Mouse (Mus musculus): ENCODE results near the gene Glra2. TPM values are rescaled to one million over a fixed set of nuclear protein-coding genes. Genes with fewer than 3 reads are reported as not detected.
"Not testable (repeated sequence)": the region's sequence is repeated elsewhere in the genome, so short reads cannot be mapped to it uniquely, and the experiment has no call there.

Glra2 gene
- not detected in 2 replicates for polyA plus RNA-seq (2015; fragmentation: Nextera tagmentation; extraction: Ambion mirVana)

- no peaks in the 10 kb centered on the region for H3K9me3 ChIP-seq (ENCODE audit: low read length)
- H3K4me2 ChIP-seq (ENCODE audit: low read depth, low read length), result no peak within 1 kb of the TSS; the same call in 1 of the 2 replicates
- no peaks in the 10 kb centered on the region for H3K27me3 ChIP-seq (ENCODE audit: insufficient read depth, low read length)
- no peak for DNase-seq
- H3K4me1 ChIP-seq (ENCODE audit: insufficient read depth), result no peaks in the 10 kb centered on the region
- no peak for ATAC-seq
- no peaks in the 10 kb centered on the region for H3K36me3 ChIP-seq (replicated peaks; ENCODE audit: insufficient read depth, low read length)
- TF ChIP-seq CTCF (IDR thresholded peaks at IDR 0.05; ENCODE audit: low read depth) (no peak), EP300 (IDR thresholded peaks at IDR 0.05; ENCODE audit: low read depth) (no peak)
- H3K9ac ChIP-seq (replicated peaks), result no peak within 1 kb of the TSS
- no peak within 1 kb of the TSS for H3K4me3 ChIP-seq (ENCODE audit: low read depth, low read length)
- no peak within 1 kb of the TSS for H3K27ac ChIP-seq (ENCODE audit: low read depth)
- 13% methylated on average over 12 of the region's 12 CpGs for WGBS (ENCODE audit: insufficient replicate concordance)
These were observed at the start of gene Glra2 for GRCm38 (mm10) chrX:165326939-165327698. Gene Glra2 (minus strand): TSS chrX:165327393.

- Histone ChIP-seq H3K4me3 (ENCODE audit: low read depth, low read length) (no peak overlapping the region), H3K36me3 (replicated peaks; ENCODE audit: insufficient read depth, low read length) (no peaks in the 10 kb centered on the region), H3K4me1 (ENCODE audit: insufficient read depth) (no peaks in the 10 kb centered on the region), H3K27me3 (ENCODE audit: insufficient read depth, low read length) (no peaks in the 10 kb centered on the region), H3K27ac (ENCODE audit: low read depth) (no peak overlapping the region), H3K9me3 (ENCODE audit: low read length) (no peaks in the 10 kb centered on the region), H3K4me2 (ENCODE audit: low read depth, low read length) (no peak overlapping the region), H3K9ac (replicated peaks) (no peak overlapping the region)
- TF ChIP-seq CTCF (IDR thresholded peaks at IDR 0.05; ENCODE audit: low read depth), result no peak
- TF ChIP-seq EP300 (IDR thresholded peaks at IDR 0.05; ENCODE audit: low read depth), result no peak
- WGBS (ENCODE audit: insufficient replicate concordance), result 58% methylated on average over 1 of the region's 1 CpGs
- ATAC-seq (no peak), DNase-seq (no peak)
These were observed 35.6 kb upstream of the Glra2 start for GRCm38 (mm10) chrX:165362798-165363197.

GRCm38 (mm10) chrX:165344611-165345010 is 17.4 kb upstream of the Glra2 start:
- Histone ChIP-seq H3K9me3 (ENCODE audit: low read length) (no peaks in the 10 kb centered on the region), H3K9ac (replicated peaks) (no peak overlapping the region), H3K27ac (ENCODE audit: low read depth) (no peak overlapping the region), H3K4me1 (ENCODE audit: insufficient read depth) (no peaks in the 10 kb centered on the region), H3K4me2 (ENCODE audit: low read depth, low read length) (no peak overlapping the region), H3K4me3 (ENCODE audit: low read depth, low read length) (no peak overlapping the region), H3K27me3 (ENCODE audit: insufficient read depth, low read length) (no peaks in the 10 kb centered on the region), H3K36me3 (replicated peaks; ENCODE audit: insufficient read depth, low read length) (no peaks in the 10 kb centered on the region)
- 78% methylated on average over 5 of the region's 5 CpGs for WGBS (ENCODE audit: insufficient replicate concordance)
- no peak for DNase-seq
- no peak for ATAC-seq
- TF ChIP-seq CTCF (IDR thresholded peaks at IDR 0.05; ENCODE audit: low read depth), result no peak
- no peak for TF ChIP-seq EP300 (IDR thresholded peaks at IDR 0.05; ENCODE audit: low read depth)

- ATAC-seq (no peak), DNase-seq (no peak)
- TF ChIP-seq EP300 (IDR thresholded peaks at IDR 0.05; ENCODE audit: low read depth) (no peak), CTCF (IDR thresholded peaks at IDR 0.05; ENCODE audit: low read depth) (0 out of 2 replicates have a peak, but pooled peaks have one; percentile 11)
- H3K9me3 ChIP-seq (ENCODE audit: low read length), result no peaks in the 10 kb centered on the region
- H3K4me2 ChIP-seq (ENCODE audit: low read depth, low read length), result no peak overlapping the region; the same call in 1 of the 2 replicates
- H3K4me1 ChIP-seq (ENCODE audit: insufficient read depth), result no peaks in the 10 kb centered on the region
- no peaks in the 10 kb centered on the region for H3K36me3 ChIP-seq (replicated peaks; ENCODE audit: insufficient read depth, low read length)
- H3K4me3 ChIP-seq (ENCODE audit: low read depth, low read length), result no peak overlapping the region
- WGBS (ENCODE audit: insufficient replicate concordance), result 16% methylated on average over 9 of the region's 9 CpGs
- H3K9ac ChIP-seq (replicated peaks), result no peak overlapping the region
- H3K27me3 ChIP-seq (ENCODE audit: insufficient read depth, low read length), result no peaks in the 10 kb centered on the region
- H3K27ac ChIP-seq (ENCODE audit: low read depth), result no peak overlapping the region
These were observed 623 bp upstream of the Glra2 start for GRCm38 (mm10) chrX:165327699-165328333.

GRCm38 (mm10) chrX:165193550-165193949 is 133.6 kb downstream of the Glra2 start:
- ATAC-seq (no peak), DNase-seq (no peak)
- TF ChIP-seq EP300 (IDR thresholded peaks at IDR 0.05; ENCODE audit: low read depth) (no peak), CTCF (IDR thresholded peaks at IDR 0.05; ENCODE audit: low read depth) (peak; percentile 42)
- H3K4me2 ChIP-seq (ENCODE audit: low read depth, low read length), result no peak overlapping the region
- H3K27ac ChIP-seq (ENCODE audit: low read depth), result no peak overlapping the region
- H3K4me1 ChIP-seq (ENCODE audit: insufficient read depth), result no peaks in the 10 kb centered on the region
- H3K9me3 ChIP-seq (ENCODE audit: low read length), result no peaks in the 10 kb centered on the region
- 52% methylated on average over 1 of the region's 1 CpGs for WGBS (ENCODE audit: insufficient replicate concordance)
- H3K4me3 ChIP-seq (ENCODE audit: low read depth, low read length), result no peak overlapping the region
- H3K27me3 ChIP-seq (ENCODE audit: insufficient read depth, low read length), result no peaks in the 10 kb centered on the region
- no peak overlapping the region for H3K9ac ChIP-seq (replicated peaks)
- H3K36me3 ChIP-seq (replicated peaks; ENCODE audit: insufficient read depth, low read length), result no peaks in the 10 kb centered on the region

- H3K4me1 ChIP-seq (ENCODE audit: insufficient read depth), result no peaks in the 10 kb centered on the region
- no peak overlapping the region for H3K9ac ChIP-seq (replicated peaks)
- ATAC-seq (peak; percentile 90), DNase-seq (peak; percentile 11)
- H3K27me3 ChIP-seq (ENCODE audit: insufficient read depth, low read length), result no peaks in the 10 kb centered on the region
- H3K27ac ChIP-seq (ENCODE audit: low read depth), result no peak overlapping the region
- TF ChIP-seq EP300 (IDR thresholded peaks at IDR 0.05; ENCODE audit: low read depth), result peak; percentile 31; the same call in 1 of the 2 replicates
- TF ChIP-seq CTCF (IDR thresholded peaks at IDR 0.05; ENCODE audit: low read depth), result no peak
- no peaks in the 10 kb centered on the region for H3K36me3 ChIP-seq (replicated peaks; ENCODE audit: insufficient read depth, low read length)
- no peak overlapping the region for H3K4me2 ChIP-seq (ENCODE audit: low read depth, low read length)
- whole genome bisulfite sequencing (ENCODE audit: insufficient replicate concordance), result 28% methylated on average over 1 of the region's 1 CpGs
- no peaks in the 10 kb centered on the region for H3K9me3 ChIP-seq (ENCODE audit: low read length)
- H3K4me3 ChIP-seq (ENCODE audit: low read depth, low read length), result no peak overlapping the region
These were observed 136.0 kb downstream of the Glra2 start for GRCm38 (mm10) chrX:165191170-165191569.

- DNase-seq; H3K9me3 ChIP-seq (ENCODE audit: low read length); H3K4me3 ChIP-seq (ENCODE audit: low read depth, low read length); H3K27ac ChIP-seq (ENCODE audit: low read depth); H3K9ac ChIP-seq (replicated peaks); H3K4me2 ChIP-seq (ENCODE audit: low read depth, low read length); H3K4me1 ChIP-seq (ENCODE audit: insufficient read depth); ATAC-seq; H3K36me3 ChIP-seq (replicated peaks; ENCODE audit: insufficient read depth, low read length); H3K27me3 ChIP-seq (ENCODE audit: insufficient read depth, low read length): not testable (repeated sequence)
- WGBS (ENCODE audit: insufficient replicate concordance), result 84% methylated on average over 2 of the region's 2 CpGs
These were observed 144.2 kb downstream of the Glra2 start for GRCm38 (mm10) chrX:165182948-165183347.
